Mouse (Mus musculus) layer of hippocampus, adult 9-10 months (tissue): ENCODE measurements around the gene Fam8a1.

Source experiments
- DNase-seq: peaks from one replicate; pipeline ENCODE4 v3.0.0; 2022; ENCODE audit warnings: low spot score

The Fam8a1 gene

DNA sequence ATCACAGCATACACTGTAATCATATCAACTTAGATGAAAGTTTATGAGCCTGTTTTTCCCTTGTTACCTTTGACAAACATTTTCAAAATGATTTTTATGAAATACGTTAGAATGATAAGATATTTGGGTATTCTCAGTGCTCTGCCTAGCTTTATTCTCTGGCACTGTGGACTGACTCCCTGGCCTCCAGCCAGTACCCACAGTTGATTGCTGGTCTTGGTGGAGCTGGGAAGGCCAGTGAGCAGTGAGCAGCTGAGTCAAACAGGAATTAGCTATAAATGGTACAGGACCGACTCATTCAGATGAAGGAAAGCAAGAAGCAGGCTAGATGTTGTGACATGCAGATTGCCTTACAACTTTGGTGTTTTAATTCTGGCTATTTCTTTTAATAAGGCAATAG is 5.3 kb downstream of the Fam8a1 start:
- DNase-seq = no peak

- DNase-seq = no peak
Measured at GRCm38 (mm10) chr13:46677721-46678120, 8.4 kb downstream of the Fam8a1 start.

DNA sequence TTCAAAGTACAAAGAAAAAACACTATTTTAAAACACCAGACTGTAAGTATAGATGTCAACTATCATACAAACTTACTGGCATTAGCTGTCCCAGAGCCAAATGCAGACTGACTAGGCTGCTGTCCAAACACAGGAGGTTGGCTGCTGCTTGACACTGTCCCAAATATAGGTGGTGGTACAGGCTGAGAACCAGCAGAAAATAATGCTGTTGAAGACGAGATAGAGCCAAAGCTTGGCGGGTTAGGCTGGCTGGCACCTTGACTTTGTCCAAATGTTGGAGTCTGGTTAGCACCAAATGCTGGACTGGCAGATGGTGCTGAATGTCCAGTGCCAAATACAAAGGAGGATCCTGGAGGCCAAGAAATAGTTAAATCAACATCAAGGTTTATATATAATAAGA is 13.6 kb downstream of the Fam8a1 start:
- DNase-seq = no peak

- no peak for DNase-seq
Measured at GRCm38 (mm10) chr13:46683370-46683769, 14.0 kb downstream of the Fam8a1 start.

GRCm38 (mm10) chr13:46690559-46691241 is 21.4 kb downstream of the Fam8a1 start:
- DNase-seq = no peak

- DNase-seq = no peak
Measured at GRCm38 (mm10) chr13:46695296-46695908, 26.1 kb downstream of the Fam8a1 start.

DNA sequence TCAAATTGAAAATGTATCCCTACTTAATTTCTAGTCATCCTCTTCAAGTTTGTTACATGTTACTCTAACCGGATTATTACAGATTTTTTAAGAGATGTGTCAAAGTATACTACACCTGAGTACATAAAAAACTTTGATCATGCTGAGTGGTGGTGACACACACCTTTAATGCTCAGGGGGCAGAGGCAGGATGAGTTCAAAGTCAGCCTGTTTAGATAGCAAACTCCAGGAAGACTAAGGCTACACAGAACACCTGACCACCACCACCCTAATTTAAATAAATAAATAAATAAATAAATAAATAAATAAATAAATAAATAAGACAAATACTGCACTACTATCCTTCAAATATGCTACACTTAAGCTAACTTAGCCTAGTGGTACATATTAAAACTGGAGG is 26.6 kb downstream of the Fam8a1 start:
- no peak for DNase-seq

GRCm38 (mm10) chr13:46696788-46697187 is 27.5 kb downstream of the Fam8a1 start:
- DNase-seq = no peak

- DNase-seq = no peak
Measured at GRCm38 (mm10) chr13:46699372-46699771, 30.1 kb downstream of the Fam8a1 start.

DNA sequence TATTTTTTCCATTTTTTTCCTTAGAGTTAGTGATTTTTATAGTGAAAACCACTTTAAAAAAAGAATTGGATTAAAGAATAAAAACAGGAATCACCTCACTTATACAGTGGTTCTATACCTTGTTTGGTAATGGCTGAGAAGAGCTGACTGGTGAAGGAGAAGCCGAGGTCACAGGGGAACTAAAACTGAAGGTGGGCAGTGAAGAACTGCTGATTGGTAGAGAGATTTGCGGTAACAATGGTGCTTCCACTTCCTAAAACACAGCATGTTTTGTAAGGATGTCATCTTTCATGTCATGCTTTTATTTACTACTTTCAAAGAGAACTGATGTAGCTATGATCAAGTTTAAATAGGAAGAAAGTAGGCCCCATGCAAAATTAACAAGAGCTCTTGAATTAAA is 32.2 kb downstream of the Fam8a1 start:
- DNase-seq = no peak

DNA sequence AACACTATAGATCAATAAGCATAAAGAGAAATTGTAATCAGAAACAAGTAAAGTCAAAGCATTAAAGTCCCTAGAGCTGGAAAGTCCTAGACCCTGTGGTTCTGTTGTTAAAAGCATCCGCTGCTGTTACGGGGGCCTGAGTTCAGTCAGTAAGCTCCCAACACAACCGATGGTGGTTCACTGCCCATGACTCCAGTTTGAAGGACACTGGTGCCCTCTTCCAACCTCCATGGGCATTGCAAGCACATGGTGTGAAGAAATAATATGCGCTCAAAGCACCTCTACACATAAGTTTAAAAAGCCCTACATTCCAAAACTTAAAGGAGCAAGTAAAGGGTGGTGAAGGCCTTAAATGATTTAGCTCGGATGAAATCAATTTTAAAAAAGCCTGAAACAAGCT is 33.8 kb downstream of the Fam8a1 start:
- DNase-seq = no peak

DNA sequence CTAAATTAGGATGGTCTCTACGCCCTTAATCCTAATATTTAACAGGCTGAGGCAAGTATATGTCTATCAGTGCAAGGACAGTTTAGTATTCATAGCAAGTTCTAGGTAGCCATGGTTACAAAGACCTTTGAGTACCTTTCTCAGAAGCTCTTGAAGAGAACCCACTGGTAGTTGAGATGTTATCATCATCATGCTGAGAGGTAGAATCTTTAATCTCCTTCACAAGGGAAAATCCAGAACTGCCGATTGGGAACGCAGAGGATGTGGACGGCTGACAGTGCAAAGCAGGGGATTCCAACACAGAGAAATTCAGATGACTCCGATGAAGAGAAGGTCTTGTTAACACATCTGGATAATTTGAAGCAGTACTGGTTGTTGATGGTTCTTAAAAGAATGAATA is 44.2 kb downstream of the Fam8a1 start:
- no peak for DNase-seq

DNA sequence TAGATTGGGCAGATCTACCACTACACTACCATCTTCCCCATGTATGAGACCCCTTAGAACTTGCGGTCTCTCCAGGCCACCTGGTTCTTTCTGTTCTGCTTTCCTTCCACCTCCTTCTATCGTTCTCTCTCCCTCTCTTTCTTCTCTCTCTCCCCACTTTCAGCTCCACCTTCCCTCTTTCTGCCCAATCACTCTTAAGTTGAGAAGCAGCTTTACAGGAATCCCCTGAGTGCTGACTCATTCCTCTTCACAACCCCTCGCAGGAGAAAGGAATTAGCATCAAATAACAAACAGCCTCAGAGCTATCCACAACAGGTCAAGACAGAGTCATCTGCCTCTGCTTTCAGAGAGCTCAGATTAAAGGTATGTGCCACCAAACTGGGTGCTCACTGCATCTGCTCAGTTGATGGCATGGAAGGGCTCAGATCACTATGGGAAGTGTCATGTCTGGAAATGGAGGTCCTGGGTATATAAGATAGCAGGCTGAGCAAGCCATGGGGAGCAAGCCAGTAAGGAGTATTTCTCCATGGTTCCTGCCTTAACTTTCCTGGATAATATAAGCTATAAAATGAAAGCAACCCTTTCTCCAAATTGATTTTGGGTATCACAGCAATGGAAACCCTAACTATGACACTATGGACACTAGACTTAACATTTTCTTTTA is 46.8 kb downstream of the Fam8a1 start:
- DNase-seq = no peak

GRCm38 (mm10) chr13:46718893-46719400 is 49.6 kb downstream of the Fam8a1 start:
- no peak for DNase-seq

GRCm38 (mm10) chr13:46721009-46721408 is 51.7 kb downstream of the Fam8a1 start:
- no peak for DNase-seq

DNA sequence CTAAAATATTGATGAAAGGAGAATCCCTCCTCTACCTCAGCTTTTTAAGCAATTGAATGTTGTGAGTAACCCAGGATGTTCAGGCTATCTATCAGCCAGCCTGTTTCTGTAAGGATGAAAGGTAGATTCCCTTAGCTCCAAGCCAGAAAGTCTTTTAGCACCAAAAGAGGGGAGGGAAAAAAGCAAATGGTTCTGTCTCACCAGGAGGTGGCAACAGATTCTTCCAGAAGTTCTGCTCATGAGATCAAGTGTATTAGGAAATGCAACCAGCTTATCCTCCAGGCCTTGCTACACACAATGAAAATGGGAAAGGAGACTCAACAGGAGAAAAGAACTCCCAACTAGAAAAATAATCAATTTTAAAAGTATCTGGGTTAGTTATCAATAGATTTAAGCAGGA is 55.0 kb downstream of the Fam8a1 start:
- DNase-seq = no peak

DNA sequence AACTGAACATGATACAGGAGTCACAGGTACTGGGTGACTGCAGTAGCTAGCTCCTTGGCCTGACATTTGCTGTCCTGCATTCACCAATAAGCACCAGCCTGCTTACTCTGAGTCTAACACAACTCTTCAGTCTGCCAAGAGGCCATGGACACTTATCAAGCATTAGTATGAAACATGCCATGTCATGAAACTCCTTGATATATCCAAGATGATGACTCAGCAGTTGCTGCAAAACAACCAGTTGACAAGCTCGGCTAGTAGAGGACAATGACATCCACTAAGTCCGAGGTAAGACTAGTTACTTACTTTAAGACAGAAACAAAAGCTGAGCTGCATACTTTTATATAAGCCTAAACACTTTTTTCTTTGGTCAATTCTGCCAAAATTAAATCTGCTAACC is 55.9 kb downstream of the Fam8a1 start:
- no peak for DNase-seq

DNA sequence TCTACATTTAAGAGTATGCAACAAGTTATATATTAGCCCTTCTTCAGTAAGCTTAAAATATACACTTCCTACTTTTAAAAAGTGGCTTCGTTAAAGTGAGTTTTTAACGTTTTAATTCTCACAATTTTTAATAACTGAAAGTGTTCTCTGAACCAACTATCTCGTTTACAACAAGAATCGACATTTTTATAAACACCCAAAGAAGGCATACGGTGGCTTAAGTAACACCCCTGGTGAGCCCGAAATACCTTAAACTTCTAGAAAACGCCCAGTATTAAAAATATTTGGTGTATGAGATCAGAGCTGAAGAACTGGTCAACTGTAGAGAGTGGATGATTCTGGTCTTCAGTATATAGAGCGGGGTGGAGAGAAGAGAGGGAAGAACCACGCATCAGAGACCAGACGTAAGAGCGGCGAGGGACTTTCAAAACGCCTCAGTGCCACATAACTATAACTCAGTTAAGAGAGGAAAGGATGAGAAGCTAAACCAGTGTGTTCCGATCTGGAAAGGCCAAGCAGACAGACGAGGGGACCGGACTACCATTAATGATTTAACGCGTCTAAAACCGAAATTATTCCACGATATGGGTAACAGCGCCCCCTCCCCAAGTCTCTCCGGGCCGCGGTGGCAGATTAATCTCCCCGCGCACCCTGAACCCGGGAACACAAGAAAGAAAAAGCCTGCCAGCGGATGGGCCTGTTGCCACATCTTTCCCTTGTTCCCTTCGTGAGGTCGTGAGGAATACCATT is 57.1 kb downstream of the Fam8a1 start:
- DNase-seq = no peak

- DNase-seq = no peak
Measured at GRCm38 (mm10) chr13:46727038-46727836, 57.9 kb downstream of the Fam8a1 start.
